Mouse (Mus musculus) heart, adult 2 months (tissue): ENCODE results near the gene Mllt3. TPM values are rescaled to one million over a fixed set of nuclear protein-coding genes. Genes with fewer than 3 reads are reported as not detected.

Experiments used
- DNase-seq, 2 experiments: peaks; one replicate each; pipeline ENCODE4 v3.0.0; 2021
- H3K27ac ChIP-seq: fragments of 200-600 bp; 2 replicates; pipeline ENCODE4 v1.8.1; 2022
- H3K27me3 ChIP-seq: fragments of 200-500 bp; 2 replicates; pipeline ENCODE4 v1.6.1; 2012; ENCODE audit warnings: mild to moderate bottlenecking, low read length, inconsistent platforms, mixed read lengths; ENCODE audit not compliant: control insufficient read depth, insufficient read depth
- H3K36me3 ChIP-seq: fragments of 200-500 bp; 2 replicates; pipeline ENCODE4 v1.6.1; 2012; ENCODE audit warnings: low read length, inconsistent platforms; ENCODE audit not compliant: control insufficient read depth, insufficient read depth
- H3K4me1 ChIP-seq: fragments of 200-500 bp; 2 replicates; pipeline ENCODE4 v1.6.1; 2011; ENCODE audit warnings: low read length; ENCODE audit not compliant: control insufficient read depth, insufficient read depth
- H3K4me3 ChIP-seq: fragments of 200-600 bp; 2 replicates; pipeline ENCODE4 v1.8.1; 2022
- H3K79me2 ChIP-seq: fragments of 200-500 bp; replicated peaks from 2 replicates; pipeline ENCODE4 v1.6.1; 2012; ENCODE audit warnings: mild to moderate bottlenecking, inconsistent platforms, low read length, moderate library complexity, mixed read lengths; ENCODE audit not compliant: control insufficient read depth, insufficient read depth
- H3K9ac ChIP-seq: fragments of 200-500 bp; 2 replicates; pipeline ENCODE4 v1.6.1; 2012; ENCODE audit warnings: low read depth, mild to moderate bottlenecking, control low read depth, inconsistent platforms, low read length, mixed read lengths
- CTCF ChIP-seq: fragments of 200-600 bp; IDR thresholded peaks from 2 replicates; pipeline ENCODE4 v1.8.1; 2022; ENCODE audit warnings: antibody characterized with exemption, mild to moderate bottlenecking, moderate library complexity
- EP300 ChIP-seq: fragments of 200-500 bp; IDR thresholded peaks from 2 replicates; pipeline ENCODE4 v1.6.1; 2011; ENCODE audit warnings: low read depth, low read length, control low read depth; ENCODE audit not compliant: insufficient read depth
- POLR2A ChIP-seq: fragments of 200-500 bp; IDR thresholded peaks from 2 replicates; pipeline ENCODE4 v1.6.1; 2011; ENCODE audit warnings: mild to moderate bottlenecking, low read depth, low read length, control low read depth; ENCODE audit not compliant: insufficient read depth
- WGBS: fragments of 180-500 bp; shearing (Covaris S2); methylation state at CpG from one replicate; pipeline ENCODE4 v1.1.7; 2018; 5-methylcytosine and 5-hydroxymethylcytosine counted together
- intact Hi-C: fragments of 180-260 bp; cut with DNase I; formaldehyde crosslinking; loops from one replicate; pipeline ENCODE4 v1.15.1; 2025
- polyA plus RNA-seq: library from polyadenylated mRNA; depleted of rRNA; stranded (reverse); fragments of >200 nt; gene quantifications from 2 replicates; pipeline ENCODE4 v1.2.3, GENCODE M21; 2012
- total RNA-seq, 2 experiments: library from RNA; stranded (reverse); gene quantifications; 2 replicates each; pipeline ENCODE4 v1.2.3; 2021

The Mllt3 gene
- total and polyA plus RNA-seq, 3 experiments = 3.8 to 15.2 (median 11.0) TPM

DNA sequence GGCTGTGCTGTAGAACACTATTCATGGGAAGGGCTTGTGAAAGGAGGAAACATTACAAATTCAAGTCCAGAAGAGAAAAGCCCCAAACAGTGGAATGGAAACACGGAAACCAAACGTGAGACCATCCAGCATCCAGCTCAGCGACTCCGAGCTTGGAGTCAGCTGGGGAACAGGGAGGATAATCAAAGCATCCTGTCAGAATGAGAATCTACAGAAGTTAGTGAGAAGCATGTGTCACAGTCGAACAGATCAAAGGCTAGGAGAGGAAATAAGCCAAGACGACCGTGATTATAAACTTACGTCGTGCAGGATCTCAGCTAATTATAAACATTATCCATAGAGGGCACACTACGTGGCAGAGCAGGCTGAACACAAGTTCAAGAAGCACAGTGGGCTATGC lies 105.8 kb downstream of the Mllt3 start:
- TF ChIP-seq CTCF (no peak), EP300 (no peak), POLR2A (no peak)
- intact Hi-C loops = no loop called here
- DNase-seq = no peak
- no peaks in the 10 kb centered on the region for H3K27me3 ChIP-seq
- H3K79me2 ChIP-seq = no peaks in the 10 kb centered on the region
- H3K27ac ChIP-seq = no peak overlapping the region
- no peak overlapping the region for H3K4me3 ChIP-seq
- no peak overlapping the region for H3K9ac ChIP-seq
- H3K36me3 ChIP-seq = no peaks in the 10 kb centered on the region
- 51% methylated on average over 10 of the region's 10 CpGs for WGBS
- H3K4me1 ChIP-seq = no peaks in the 10 kb centered on the region; the same call in 1 of the 2 replicates

- H3K27me3 ChIP-seq = no peaks in the 10 kb centered on the region
- no peak for DNase-seq
- TF ChIP-seq EP300 (no peak), CTCF (no peak), POLR2A (no peak)
- H3K4me1 ChIP-seq = no peaks in the 10 kb centered on the region
- H3K9ac ChIP-seq = no peak overlapping the region
- H3K27ac ChIP-seq = no peak overlapping the region
- 77% methylated on average over 8 of the region's 8 CpGs for WGBS
- no peaks in the 10 kb centered on the region for H3K36me3 ChIP-seq
- H3K4me3 ChIP-seq = no peak overlapping the region
- intact Hi-C loops = no loop called here
- H3K79me2 ChIP-seq = no peaks in the 10 kb centered on the region
These were observed 112.5 kb downstream of the Mllt3 start for GRCm38 (mm10) chr4:87920664-87921063.

DNA sequence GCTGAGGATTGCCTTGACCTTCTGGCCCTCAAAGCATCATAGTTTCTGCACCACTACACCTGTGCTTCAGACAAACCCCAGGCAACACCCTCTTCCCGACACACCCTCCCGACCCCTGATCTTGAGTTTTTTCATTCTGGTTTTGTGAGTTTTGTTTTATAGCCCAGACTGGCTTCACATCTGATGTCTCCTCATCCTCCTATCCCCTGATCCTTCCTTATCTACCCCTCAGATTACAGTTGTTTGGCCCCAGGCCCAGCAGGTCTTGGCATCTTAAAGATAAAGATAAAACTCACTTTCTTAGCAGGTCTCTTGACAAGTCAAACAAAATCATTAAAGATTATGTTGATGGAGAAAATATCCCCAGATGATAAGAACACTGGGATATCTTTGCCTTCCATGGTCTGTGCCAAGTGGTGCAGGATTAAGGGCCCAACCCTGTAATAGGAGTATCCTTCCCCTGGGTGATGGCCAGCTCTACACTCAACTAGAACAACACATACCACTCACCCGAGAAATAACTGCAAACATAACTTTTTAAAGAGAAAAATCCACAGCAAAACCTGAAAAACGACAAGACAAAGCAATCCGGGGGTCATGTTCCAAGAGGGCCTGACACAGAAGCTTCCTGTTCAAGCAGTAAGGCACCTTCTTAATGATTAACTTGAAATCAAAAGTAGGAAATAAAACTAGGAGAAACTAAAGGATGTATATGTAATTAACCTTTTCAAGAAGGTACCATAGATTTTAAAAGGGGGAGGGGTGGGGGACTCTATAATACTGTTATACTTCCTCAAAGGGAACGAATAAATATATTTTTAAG lies 121.8 kb downstream of the Mllt3 start:
- TF ChIP-seq EP300 (no peak), CTCF (no peak), POLR2A (no peak)
- intact Hi-C loops = no loop called here
- Histone ChIP-seq H3K9ac (no peak overlapping the region), H3K27ac (no peak overlapping the region), H3K4me3 (no peak overlapping the region), H3K27me3 (no peaks in the 10 kb centered on the region), H3K79me2 (no peaks in the 10 kb centered on the region), H3K36me3 (no peaks in the 10 kb centered on the region), H3K4me1 (no peaks in the 10 kb centered on the region)
- 72% methylated on average over 6 of the region's 6 CpGs for WGBS
- no peak for DNase-seq

DNA sequence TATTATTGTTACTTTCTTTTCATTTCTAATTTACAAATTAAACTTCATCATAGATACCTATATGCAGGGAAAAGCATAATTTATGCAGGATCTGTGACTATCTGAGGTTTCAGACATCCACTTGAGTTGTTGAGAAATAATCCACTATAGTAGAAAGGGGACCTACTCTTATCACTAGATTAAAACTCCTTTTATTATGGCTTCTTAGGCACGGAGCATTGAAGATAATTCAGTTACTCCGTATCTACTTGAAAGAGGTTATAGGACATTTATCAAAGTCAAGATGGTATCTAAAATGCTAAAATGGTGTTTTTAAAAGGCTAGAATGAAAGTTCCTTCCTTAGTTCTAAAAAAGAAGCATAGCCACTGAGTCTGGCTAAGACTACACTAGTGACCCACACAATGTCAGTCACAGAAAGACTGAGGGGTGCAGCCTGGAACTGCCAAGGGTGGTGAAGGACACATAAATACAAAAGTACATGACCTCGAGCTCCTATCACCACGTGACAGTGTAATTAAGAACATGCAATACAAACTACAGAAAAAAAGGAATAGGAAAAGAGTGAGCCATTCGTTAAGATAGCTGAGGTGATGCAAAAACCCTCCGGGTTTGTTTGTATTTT lies 127.9 kb downstream of the Mllt3 start:
- H3K4me1 ChIP-seq = no peaks in the 10 kb centered on the region
- H3K27me3 ChIP-seq = no peaks in the 10 kb centered on the region
- no peak for DNase-seq
- no peaks in the 10 kb centered on the region for H3K36me3 ChIP-seq
- no peak for TF ChIP-seq POLR2A
- TF ChIP-seq EP300 = no peak
- TF ChIP-seq CTCF = no peak
- intact Hi-C loops = loop anchor here (10.0 kb wide), 1 partner anchor 120 kb away; no protein-coding TSS in a partner anchor
- WGBS = 65% methylated on average over 6 of the region's 6 CpGs
- no peak overlapping the region for H3K9ac ChIP-seq
- no peaks in the 10 kb centered on the region for H3K79me2 ChIP-seq
- H3K27ac ChIP-seq = no peak overlapping the region
- H3K4me3 ChIP-seq = no peak overlapping the region

- H3K4me3 ChIP-seq = no peak overlapping the region
- no peak overlapping the region for H3K9ac ChIP-seq
- intact Hi-C loops = loop anchor here (10.0 kb wide), 1 partner anchor 120 kb away; no protein-coding TSS in a partner anchor
- 33% methylated on average over 1 of the region's 1 CpGs for WGBS
- H3K27ac ChIP-seq = no peak overlapping the region
- DNase-seq = no peak
- H3K27me3 ChIP-seq = no peaks in the 10 kb centered on the region
- H3K36me3 ChIP-seq = no peaks in the 10 kb centered on the region
- TF ChIP-seq EP300 = no peak
- TF ChIP-seq POLR2A = no peak
- TF ChIP-seq CTCF = no peak
- H3K79me2 ChIP-seq = no peaks in the 10 kb centered on the region
- H3K4me1 ChIP-seq = no peaks in the 10 kb centered on the region
These were observed 128.4 kb downstream of the Mllt3 start for GRCm38 (mm10) chr4:87904722-87905121.

DNA sequence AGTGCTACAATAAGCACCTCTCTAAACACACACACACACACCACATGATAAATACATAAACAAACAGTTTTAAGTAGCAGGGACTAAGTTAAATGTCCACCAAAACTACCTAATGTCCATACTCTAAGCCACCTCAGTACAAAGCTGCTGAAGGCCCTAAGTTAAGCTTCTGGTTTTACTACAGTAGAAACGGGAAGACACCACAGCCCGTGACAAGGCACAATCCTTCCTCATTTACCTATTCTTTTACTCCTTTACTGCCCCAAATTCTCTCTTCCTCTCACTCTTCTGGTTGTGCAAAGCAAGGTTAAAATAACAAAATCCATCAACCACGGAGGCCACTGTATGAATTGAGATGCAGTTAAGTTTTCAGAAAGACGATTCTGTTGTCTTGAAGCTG lies 130.6 kb downstream of the Mllt3 start:
- Histone ChIP-seq H3K79me2 (no peaks in the 10 kb centered on the region), H3K9ac (no peak overlapping the region), H3K4me1 (no peaks in the 10 kb centered on the region), H3K4me3 (no peak overlapping the region), H3K36me3 (no peaks in the 10 kb centered on the region), H3K27me3 (no peaks in the 10 kb centered on the region), H3K27ac (no peak overlapping the region)
- TF ChIP-seq POLR2A (no peak), CTCF (no peak), EP300 (no peak)
- WGBS = 80% methylated on average over 4 of the region's 4 CpGs
- no peak for DNase-seq
- intact Hi-C loops = loop anchor here (10.0 kb wide), 1 partner anchor 118 kb away; no protein-coding TSS in a partner anchor
